Mouse (Mus musculus): ENCODE results near the gene Rtn1.

- no peak for TF ChIP-seq CTCF (IDR thresholded peaks at IDR 0.05; ENCODE audit: extremely low read depth, insufficient read depth, insufficient read length, insufficient replicate concordance)
- no peak for TF ChIP-seq POLR2A (IDR thresholded peaks at IDR 0.05; ENCODE audit: low read depth, low read length)
These were observed 117.6 kb downstream of the Rtn1 start for GRCm38 (mm10) chr12:72291266-72291665.

Data from spleen, adult 2 months (tissue).